Mouse (Mus musculus): ENCODE results near the gene Ezr.

- TF ChIP-seq CTCF (IDR thresholded peaks at IDR 0.05; ENCODE audit: insufficient read depth, low read length) = no peak
- TF ChIP-seq POLR2A (IDR thresholded peaks at IDR 0.05; ENCODE audit: borderline replicate concordance, extremely low read depth, low read depth, low read length) = no peak
These were observed 14.9 kb upstream of the Ezr start for GRCm38 (mm10) chr17:6797471-6797870.

Data from lung, adult 2 months (tissue).